Mouse (Mus musculus) kidney, adult 2 months (tissue): ENCODE measurements around the gene A730061H03Rik. TPM values are rescaled to one million over a fixed set of nuclear protein-coding genes. Genes with fewer than 3 reads are reported as not detected.

ENCODE experiments used
- DNase-seq: peaks from one replicate; pipeline ENCODE4 v3.0.0; 2021
- H3K27ac ChIP-seq: fragments of 200-500 bp; 2 replicates; pipeline ENCODE4 v1.5.1; 2012; ENCODE audit warnings: low read depth, low read length, control low read depth, inconsistent platforms; ENCODE audit not compliant: insufficient read depth
- H3K27me3 ChIP-seq: fragments of 200-500 bp; replicated peaks from 2 replicates; pipeline ENCODE4 v1.6.1; 2012; ENCODE audit warnings: mild to moderate bottlenecking, moderate library complexity, low read length, inconsistent platforms; ENCODE audit not compliant: control insufficient read depth, insufficient read depth
- H3K36me3 ChIP-seq: fragments of 200-500 bp; 2 replicates; pipeline ENCODE4 v1.6.1; 2012; ENCODE audit warnings: mild to moderate bottlenecking, moderate library complexity, low read length, inconsistent platforms; ENCODE audit not compliant: control insufficient read depth, insufficient read depth
- H3K4me1 ChIP-seq: fragments of 200-500 bp; 2 replicates; pipeline ENCODE4 v1.6.1; 2011; ENCODE audit warnings: low read length; ENCODE audit not compliant: control insufficient read depth, insufficient read depth
- H3K4me3 ChIP-seq: fragments of 200-500 bp; 2 replicates; pipeline ENCODE4 v1.5.1; 2011; ENCODE audit warnings: mild to moderate bottlenecking, low read depth, low read length, control low read depth; ENCODE audit not compliant: insufficient read depth
- CTCF ChIP-seq: fragments of 200-500 bp; conservative IDR thresholded peaks from 2 replicates; pipeline ENCODE4 v1.5.1; 2011; ENCODE audit warnings: low read depth, mild to moderate bottlenecking, control low read depth, low read length, moderate library complexity, mixed read lengths; ENCODE audit not compliant: insufficient read depth, insufficient read length
- POLR2A ChIP-seq: fragments of 200-500 bp; IDR thresholded peaks from one replicate; pipeline ENCODE4 v1.6.1; 2011; ENCODE audit warnings: low read depth, low read length, control low read depth
- WGBS: fragments of 180-500 bp; shearing (Covaris S2); methylation state at CpG from one replicate; pipeline ENCODE4 v1.1.7; 2018; 5-methylcytosine and 5-hydroxymethylcytosine counted together
- polyA plus RNA-seq: library from polyadenylated mRNA; depleted of rRNA; stranded (reverse); fragments of >200 nt; gene quantifications from 2 replicates; pipeline ENCODE4 v1.2.3, GENCODE M21; 2012

The A730061H03Rik gene
- polyA plus RNA-seq, 1 experiment: 0.75 TPM

DNA sequence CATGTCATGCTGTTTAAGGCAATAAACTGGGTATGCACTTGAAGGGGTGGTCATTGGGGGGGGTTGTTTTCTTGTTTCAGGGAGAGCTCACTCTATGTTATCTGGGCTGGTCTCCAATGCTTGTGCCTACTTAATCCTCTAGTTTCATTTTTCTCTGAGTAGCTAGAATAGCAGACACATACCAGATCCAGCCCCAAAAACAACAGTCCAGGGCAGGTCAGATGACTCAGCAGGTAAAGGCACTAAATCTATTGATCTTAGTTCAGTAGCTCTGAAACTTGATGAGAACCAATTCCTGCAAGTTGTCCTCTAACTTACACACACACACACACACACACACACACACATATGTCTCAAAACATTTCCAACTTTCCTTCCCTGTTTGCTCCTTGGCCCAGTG, 11.6 kb upstream of the A730061H03Rik start:
- DNase-seq: no peak
- Histone ChIP-seq H3K4me3 (no peak overlapping the region), H3K27me3 (no peaks in the 10 kb centered on the region), H3K27ac (no peak overlapping the region), H3K36me3 (peaks cover 3% of the 10 kb centered on the region; the same call in 1 of the 2 replicates), H3K4me1 (peaks cover 18% of the 10 kb centered on the region; the same call in 1 of the 2 replicates)
- TF ChIP-seq CTCF (no peak), POLR2A (no peak)

DNA sequence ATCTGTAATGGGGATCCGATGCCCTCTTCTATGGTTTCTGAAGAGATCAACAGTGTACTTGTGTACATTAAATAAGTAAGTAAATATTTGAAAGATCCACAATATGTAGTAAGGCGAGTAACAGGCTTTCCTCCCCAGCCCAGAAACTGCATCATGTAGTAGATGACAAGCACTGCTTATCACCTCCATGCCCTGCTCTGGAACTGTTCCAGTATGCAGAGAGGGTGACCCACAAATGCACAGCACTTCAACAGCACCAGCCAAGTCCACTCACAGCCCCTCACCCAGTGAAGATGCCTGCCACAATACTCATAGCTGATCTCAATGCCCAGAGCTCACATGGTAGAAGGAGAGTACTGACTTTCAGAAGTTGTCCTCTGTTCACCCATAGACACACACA, 10.4 kb upstream of the A730061H03Rik start:
- no peak overlapping the region for H3K27ac ChIP-seq
- peaks cover 3% of the 10 kb centered on the region; the same call in 1 of the 2 replicates for H3K36me3 ChIP-seq
- WGBS: 96% methylated on average over 2 of the region's 2 CpGs
- H3K4me3 ChIP-seq: no peak overlapping the region
- DNase-seq: no peak
- TF ChIP-seq CTCF (no peak), POLR2A (no peak)
- H3K4me1 ChIP-seq: peaks cover 15% of the 10 kb centered on the region; the same call in 1 of the 2 replicates
- no peaks in the 10 kb centered on the region for H3K27me3 ChIP-seq

DNA sequence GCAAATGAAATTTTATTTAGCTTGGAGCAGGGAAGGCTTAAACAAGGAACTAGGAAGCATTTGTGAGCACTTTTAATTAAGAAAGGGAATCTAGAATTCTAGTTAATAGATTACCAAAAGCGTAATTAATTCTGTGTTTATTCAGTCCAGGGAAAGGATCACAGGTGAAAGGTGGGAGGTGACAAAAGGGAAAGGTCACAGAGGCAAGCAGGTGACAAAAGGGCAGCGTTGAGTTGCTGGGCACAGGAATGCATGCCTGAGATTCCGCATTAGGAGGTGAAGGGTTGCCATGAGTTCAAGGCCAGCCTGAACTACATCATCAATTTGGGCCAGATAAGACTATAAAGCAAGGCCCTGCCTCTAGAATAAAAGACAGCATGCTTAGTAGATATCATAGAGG, 7.3 kb upstream of the A730061H03Rik start:
- Histone ChIP-seq H3K4me1 (peaks cover 11% of the 10 kb centered on the region; the same call in 1 of the 2 replicates), H3K4me3 (no peak overlapping the region), H3K36me3 (peaks cover 5% of the 10 kb centered on the region; the same call in 1 of the 2 replicates), H3K27ac (peak overlapping the region; percentile 85), H3K27me3 (no peaks in the 10 kb centered on the region)
- TF ChIP-seq CTCF: no peak
- TF ChIP-seq POLR2A: no peak
- 40% methylated on average over 3 of the region's 3 CpGs for WGBS
- peak; percentile 68 for DNase-seq

DNA sequence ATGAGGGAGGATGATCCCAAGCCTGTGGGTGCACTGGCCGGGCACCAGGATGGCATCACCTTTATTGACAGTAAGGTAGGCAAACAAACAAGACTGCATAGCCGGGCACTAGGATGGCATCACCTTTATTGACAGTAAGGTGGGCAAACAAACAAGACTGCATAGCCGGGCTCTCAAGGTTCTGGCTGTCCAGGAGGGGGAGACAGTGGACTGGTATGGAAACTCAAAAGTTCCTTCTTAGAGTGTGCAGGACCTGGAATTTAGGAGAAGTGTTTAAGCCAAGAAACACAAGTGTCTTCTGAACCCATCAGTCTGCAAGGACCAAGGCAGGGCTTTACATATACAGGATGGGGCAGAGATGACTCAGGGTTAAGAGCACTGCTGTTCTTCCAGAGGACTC, 5.5 kb upstream of the A730061H03Rik start:
- no peak for TF ChIP-seq POLR2A
- peak; percentile 43; the same call in 1 of the 2 replicates for TF ChIP-seq CTCF
- Histone ChIP-seq H3K27me3 (no peaks in the 10 kb centered on the region), H3K4me1 (peaks cover 19% of the 10 kb centered on the region), H3K4me3 (no peak overlapping the region), H3K27ac (no peak overlapping the region), H3K36me3 (peaks cover 5% of the 10 kb centered on the region; the same call in 1 of the 2 replicates)
- DNase-seq: no peak
- 83% methylated on average over 3 of the region's 3 CpGs for WGBS

DNA sequence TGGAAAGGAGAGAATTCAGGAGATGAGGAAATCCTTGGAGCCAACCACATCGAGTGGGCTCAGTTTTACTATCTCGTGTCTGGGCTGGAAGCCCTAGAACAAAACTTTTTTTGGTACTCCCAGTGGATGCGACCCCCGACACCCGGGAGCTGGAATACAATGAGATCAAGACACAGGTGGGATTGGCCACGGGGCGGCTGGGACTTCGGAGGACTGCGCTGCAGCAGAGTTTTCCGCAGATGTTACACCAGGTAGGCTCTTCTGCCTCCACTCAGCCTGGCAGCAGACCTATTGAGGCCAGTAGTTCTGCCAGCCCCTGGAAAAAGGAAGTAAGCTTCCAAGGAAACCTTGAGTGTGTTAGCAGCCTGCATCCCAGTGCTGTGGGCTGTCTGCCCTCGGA, 3.0 kb upstream of the A730061H03Rik start:
- TF ChIP-seq POLR2A (no peak), CTCF (no peak)
- no peak for DNase-seq
- no peak overlapping the region for H3K4me3 ChIP-seq
- 95% methylated on average over 11 of the region's 11 CpGs for WGBS
- H3K36me3 ChIP-seq: peaks cover 2% of the 10 kb centered on the region; the same call in 1 of the 2 replicates
- no peaks in the 10 kb centered on the region for H3K27me3 ChIP-seq
- no peak overlapping the region for H3K27ac ChIP-seq
- H3K4me1 ChIP-seq: peaks cover 19% of the 10 kb centered on the region

DNA sequence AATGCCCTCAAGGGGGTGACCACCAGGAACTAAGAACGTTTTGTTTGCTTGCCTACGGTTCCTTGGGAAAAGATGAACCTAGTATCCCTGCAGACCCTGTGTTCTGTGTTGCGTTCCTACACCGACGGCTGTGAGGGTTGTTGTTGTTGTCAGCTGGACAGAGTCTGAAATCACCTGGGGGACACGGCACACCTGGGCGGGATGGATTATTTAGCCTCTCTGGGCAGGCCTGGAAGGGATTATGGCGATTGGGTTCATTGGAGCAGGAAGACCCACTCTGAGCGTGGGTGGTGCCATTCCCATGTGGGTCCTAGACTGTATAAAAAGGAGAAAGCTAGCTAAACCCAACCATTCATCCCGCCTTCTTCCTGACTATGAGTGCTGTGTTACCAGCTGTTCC, 1.7 kb upstream of the A730061H03Rik start:
- H3K36me3 ChIP-seq: peaks cover 2% of the 10 kb centered on the region; the same call in 1 of the 2 replicates
- peaks cover 13% of the 10 kb centered on the region for H3K4me1 ChIP-seq
- peak; percentile 34 for DNase-seq
- WGBS: 47% methylated on average over 10 of the region's 10 CpGs
- TF ChIP-seq CTCF: no peak
- TF ChIP-seq POLR2A: no peak
- no peaks in the 10 kb centered on the region for H3K27me3 ChIP-seq
- peak overlapping the region; percentile 43 for H3K4me3 ChIP-seq
- H3K27ac ChIP-seq: peak overlapping the region; percentile 33; the same call in 1 of the 2 replicates

DNA sequence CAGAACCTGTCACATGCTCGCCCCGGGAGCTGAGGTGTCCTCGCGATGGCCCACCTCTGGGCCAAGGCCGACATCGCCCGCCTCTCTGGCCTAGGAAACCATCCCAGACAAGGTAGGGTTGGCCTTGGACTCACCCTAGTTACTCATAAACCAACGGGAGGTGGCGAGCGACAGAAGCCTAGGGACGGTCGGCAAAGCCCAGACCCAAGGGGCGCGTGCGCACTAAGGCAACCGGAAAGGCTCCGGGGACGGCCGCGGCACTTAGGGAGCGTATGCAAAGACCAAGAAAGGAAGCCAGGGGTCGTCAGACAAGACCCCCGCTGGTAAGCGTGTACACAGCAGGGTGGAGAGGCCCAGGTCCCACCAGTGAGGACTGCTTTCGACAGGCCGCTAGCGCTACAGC, 406 bp downstream of the A730061H03Rik start, which contains the start of gene Dcaf11:
Gene Dcaf11, plus strand, starts transcription at position 208 of the 403 bp plus-strand sequence.
- H3K4me3 ChIP-seq: peak within 1 kb of the TSS; percentile 79
- DNase-seq: peak; percentile 97
- no peaks in the 10 kb centered on the region for H3K27me3 ChIP-seq
- TF ChIP-seq CTCF (0 out of 2 replicates have a peak, but pooled peaks have one; percentile 8), POLR2A (peak; percentile 91)
- peaks cover 12% of the 10 kb centered on the region for H3K4me1 ChIP-seq
- no peaks in the 10 kb centered on the region; the same call in 1 of the 2 replicates for H3K36me3 ChIP-seq
- peak within 1 kb of the TSS; percentile 98 for H3K27ac ChIP-seq
- WGBS: under 1% methylated on average over 27 of the region's 27 CpGs
